Mouse (Mus musculus) kidney, embryonic 15.5 days (tissue): ENCODE measurements around the gene Abcb1b. TPM values are rescaled to one million over a fixed set of nuclear protein-coding genes. Genes with fewer than 3 reads are reported as not detected.
A peak's percentile ranks its signal among the peaks of the same experiment; 100 is the strongest.
"Not testable (repeated sequence)": the region's sequence is repeated elsewhere in the genome, so short reads cannot be mapped to it uniquely, and the experiment has no call there.

Experiments
- ATAC-seq: fragments of 200-750 bp; cut with Nextera tagmentation; replicated peaks from 2 replicates; pipeline ENCODE4 v1.8.0; 2017; ENCODE audit warnings: moderate TSS enrichment; ENCODE audit not compliant: low FRiP score
- H3K27ac ChIP-seq: fragments of 300-500 bp; sonication (generic); 2 replicates; pipeline ENCODE4 v1.5.1; 2015; ENCODE audit warnings: mild to moderate bottlenecking, inconsistent platforms
- H3K27me3 ChIP-seq: fragments of 300-500 bp; sonication (generic); 2 replicates; pipeline ENCODE4 v1.6.1; 2015; ENCODE audit warnings: inconsistent platforms
- H3K36me3 ChIP-seq: fragments of 300-500 bp; sonication (generic); 2 replicates; pipeline ENCODE4 v1.6.1; 2015; ENCODE audit warnings: inconsistent platforms
- H3K4me1 ChIP-seq: fragments of 300-500 bp; sonication (generic); 2 replicates; pipeline ENCODE4 v1.6.1; 2015; ENCODE audit warnings: inconsistent platforms
- H3K4me2 ChIP-seq: fragments of 300-500 bp; sonication (generic); 2 replicates; pipeline ENCODE4 v1.6.1; 2015; ENCODE audit warnings: moderate library complexity, mild to moderate bottlenecking, inconsistent platforms
- H3K4me3 ChIP-seq: fragments of 300-500 bp; sonication (generic); replicated peaks from 2 replicates; pipeline ENCODE4 v1.5.1; 2015; ENCODE audit warnings: mild to moderate bottlenecking, inconsistent platforms
- H3K9ac ChIP-seq: fragments of 300-500 bp; sonication (generic); 2 replicates; pipeline ENCODE4 v1.6.1; 2015; ENCODE audit warnings: mild to moderate bottlenecking, inconsistent platforms
- H3K9me3 ChIP-seq: fragments of 300-500 bp; sonication (generic); replicated peaks from 2 replicates; pipeline ENCODE4 v1.6.1; 2016; ENCODE audit warnings: inconsistent platforms
- WGBS: fragments of 180-500 bp; shearing (Covaris S2); methylation state at CpG from one replicate; pipeline ENCODE4 v1.1.7; 2015; ENCODE audit warnings: mixed read lengths; 5-methylcytosine and 5-hydroxymethylcytosine counted together
- polyA plus RNA-seq: library from polyadenylated mRNA; unstranded; fragments of >200 nt; fragmentation: Nextera tagmentation; extraction: Ambion mirVana; gene quantifications from 2 replicates; pipeline ENCODE4 v1.2.1, GENCODE M21; 2015

Abcb1b gene
- polyA plus RNA-seq, 1 experiment from 2014 or later: 3.4 TPM

DNA sequence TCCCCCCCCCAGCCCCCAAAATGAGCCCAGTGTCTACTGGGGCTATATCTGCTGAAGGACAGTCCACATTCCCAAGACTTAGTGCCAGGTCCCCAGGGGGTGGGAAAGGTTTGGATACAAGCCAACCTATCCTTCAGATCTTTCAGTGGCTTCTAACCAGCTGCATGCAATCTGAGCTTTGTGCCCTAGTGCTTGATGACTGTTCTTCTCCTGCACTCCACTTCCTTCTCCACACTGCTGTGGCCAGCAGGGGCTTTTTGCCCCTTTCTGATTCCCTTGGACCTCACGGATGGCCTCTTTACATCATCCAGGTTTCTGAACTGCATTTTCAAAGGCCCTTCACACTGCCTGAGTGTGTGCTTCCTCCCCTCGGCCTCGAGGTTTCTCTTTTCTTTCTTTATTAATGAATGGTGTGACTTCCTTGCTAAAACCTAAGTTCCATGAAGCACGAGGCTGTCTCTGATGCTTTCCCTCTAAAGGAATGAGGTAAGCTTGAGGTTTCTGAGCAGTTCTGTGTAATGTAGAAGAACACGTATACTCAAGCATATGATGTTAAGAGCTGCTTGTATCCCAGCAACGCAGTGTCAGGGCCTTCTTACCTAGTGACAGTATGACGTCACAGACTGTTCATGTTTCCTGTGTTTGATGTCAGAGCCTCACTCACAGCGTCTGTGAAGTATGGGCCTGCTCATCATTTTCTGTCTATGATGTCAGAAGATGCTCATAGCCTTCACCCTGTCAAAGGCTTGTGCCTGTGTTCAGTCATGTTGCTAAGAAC is 40.9 kb downstream of the Abcb1b start:
- 69% methylated on average over 8 of the region's 8 CpGs for WGBS
- H3K9me3 ChIP-seq: no peaks in the 10 kb centered on the region
- no peak overlapping the region for H3K4me2 ChIP-seq
- H3K4me1 ChIP-seq: 0 out of 2 replicates have a peak, but pooled peaks cover 4% of the 10 kb centered on the region
- H3K36me3 ChIP-seq: no peaks in the 10 kb centered on the region
- H3K4me3 ChIP-seq: no peak overlapping the region
- no peak overlapping the region for H3K9ac ChIP-seq
- no peak overlapping the region for H3K27ac ChIP-seq
- no peaks in the 10 kb centered on the region for H3K27me3 ChIP-seq
- no peak for ATAC-seq

DNA sequence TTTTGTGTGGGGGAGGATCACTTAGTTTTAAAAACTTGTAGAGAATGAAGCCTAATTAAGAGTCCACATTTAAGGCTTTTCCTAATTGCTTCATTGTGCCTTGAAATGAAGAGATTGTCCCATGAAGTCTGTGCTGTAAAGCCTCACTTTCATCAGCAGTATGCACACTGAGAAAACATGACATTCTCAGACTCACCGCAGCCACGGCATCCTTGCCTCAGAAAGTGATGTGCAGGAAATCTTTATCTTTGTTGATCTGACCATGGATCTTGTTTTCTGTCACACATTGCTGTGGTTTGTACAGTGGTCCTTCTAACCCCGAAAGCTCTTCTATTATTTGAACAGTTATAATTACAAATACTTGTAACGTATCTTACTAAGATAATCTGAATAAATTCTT is 41.7 kb downstream of the Abcb1b start:
- Histone ChIP-seq H3K4me3 (no peak overlapping the region), H3K9ac (no peak overlapping the region), H3K9me3 (no peaks in the 10 kb centered on the region), H3K4me1 (0 out of 2 replicates have a peak, but pooled peaks cover 4% of the 10 kb centered on the region), H3K4me2 (no peak overlapping the region), H3K36me3 (no peaks in the 10 kb centered on the region), H3K27ac (no peak overlapping the region), H3K27me3 (no peaks in the 10 kb centered on the region)
- 87% methylated on average over 4 of the region's 4 CpGs for WGBS
- ATAC-seq: no peak

GRCm38 (mm10) chr5:8840887-8841286 is 42.9 kb downstream of the Abcb1b start:
- Histone ChIP-seq H3K4me2 (no peak overlapping the region), H3K9ac (no peak overlapping the region), H3K27ac (no peak overlapping the region), H3K27me3 (no peaks in the 10 kb centered on the region), H3K4me3 (no peak overlapping the region), H3K9me3 (no peaks in the 10 kb centered on the region), H3K4me1 (0 out of 2 replicates have a peak, but pooled peaks cover 4% of the 10 kb centered on the region), H3K36me3 (no peaks in the 10 kb centered on the region)
- WGBS: 42% methylated on average over 5 of the region's 5 CpGs
- ATAC-seq: no peak

DNA sequence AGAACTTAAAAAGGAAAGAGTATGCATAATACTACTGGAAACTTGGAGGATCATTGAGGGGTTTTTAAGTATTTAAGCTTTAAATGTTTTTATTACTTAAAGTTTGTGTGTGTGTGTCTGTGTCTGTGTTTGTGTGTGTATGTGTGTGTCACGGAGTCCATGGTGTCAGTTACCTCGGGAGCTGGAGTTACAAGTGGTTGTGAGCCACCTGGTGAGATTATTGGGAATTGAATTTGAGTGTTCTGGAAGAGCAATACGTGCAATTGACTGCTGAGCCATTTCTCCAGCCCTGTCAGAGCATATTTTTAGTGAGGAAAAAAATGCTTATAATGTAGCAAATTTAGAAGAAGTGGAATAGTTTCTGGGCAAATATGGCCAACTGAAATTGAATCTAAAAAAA is 44.9 kb downstream of the Abcb1b start:
- Histone ChIP-seq H3K4me2 (no peak overlapping the region), H3K27ac (no peak overlapping the region), H3K36me3 (no peaks in the 10 kb centered on the region), H3K27me3 (no peaks in the 10 kb centered on the region), H3K4me1 (0 out of 2 replicates have a peak, but pooled peaks cover 4% of the 10 kb centered on the region), H3K9me3 (no peaks in the 10 kb centered on the region), H3K4me3 (no peak overlapping the region), H3K9ac (no peak overlapping the region)
- ATAC-seq: no peak
- WGBS: 40% methylated on average over 3 of the region's 3 CpGs

- H3K36me3 ChIP-seq, H3K27me3 ChIP-seq, H3K4me2 ChIP-seq, H3K9me3 ChIP-seq, H3K27ac ChIP-seq, H3K4me3 ChIP-seq, H3K4me1 ChIP-seq, H3K9ac ChIP-seq: not testable (repeated sequence)
- peak; percentile 43; the same call in 1 of the 2 replicates for ATAC-seq
- WGBS: 48% methylated on average over 8 of the region's 9 CpGs
These were observed 50.9 kb downstream of the Abcb1b start for GRCm38 (mm10) chr5:8848607-8849575.

DNA sequence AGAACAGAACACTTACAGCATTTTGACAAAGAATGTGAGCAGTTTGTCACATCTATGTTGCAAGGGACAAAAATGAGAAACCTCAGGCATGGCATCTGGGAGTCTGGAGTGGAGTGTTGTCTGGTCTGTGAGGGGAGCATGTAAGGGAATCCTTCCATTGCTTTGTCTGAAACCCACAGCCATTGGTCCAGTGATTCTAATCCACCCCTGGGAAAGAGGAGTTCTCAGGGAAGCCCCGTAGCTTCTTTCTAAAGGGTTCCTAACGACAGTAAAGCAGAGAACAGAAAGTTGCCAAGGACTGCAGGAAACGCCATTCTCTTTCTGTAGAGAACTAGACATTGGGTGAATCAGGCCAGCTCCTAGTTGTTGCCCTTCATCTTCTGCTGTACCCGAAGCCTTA is 52.9 kb downstream of the Abcb1b start:
- no peaks in the 10 kb centered on the region for H3K9me3 ChIP-seq
- no peak overlapping the region for H3K9ac ChIP-seq
- no peak overlapping the region for H3K4me3 ChIP-seq
- no peak overlapping the region for H3K4me2 ChIP-seq
- 70% methylated on average over 4 of the region's 4 CpGs for WGBS
- ATAC-seq: no peak
- no peaks in the 10 kb centered on the region for H3K4me1 ChIP-seq
- no peak overlapping the region for H3K27ac ChIP-seq
- no peaks in the 10 kb centered on the region for H3K36me3 ChIP-seq
- H3K27me3 ChIP-seq: no peaks in the 10 kb centered on the region

DNA sequence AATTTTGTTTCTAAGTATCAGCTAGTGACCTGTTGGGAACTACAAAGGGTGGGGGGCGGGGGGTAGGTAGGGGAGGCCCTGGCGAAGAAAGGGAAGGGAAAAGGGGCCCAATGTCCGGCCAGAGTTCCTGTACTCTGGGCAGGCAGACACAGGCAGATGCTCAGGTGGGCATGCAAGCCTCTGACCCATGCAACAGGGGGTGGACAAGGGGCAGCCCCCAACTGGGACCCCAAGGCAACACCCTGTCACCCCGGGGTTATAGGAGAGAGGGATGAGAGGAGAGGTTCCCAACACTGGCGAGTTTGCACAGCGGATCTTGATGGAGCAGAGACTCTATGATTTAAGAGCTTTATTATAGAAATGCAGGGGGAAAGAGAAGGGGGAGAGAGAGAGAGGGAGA is 59.3 kb downstream of the Abcb1b start:
- Histone ChIP-seq H3K4me2 (no peak overlapping the region), H3K9me3 (no peaks in the 10 kb centered on the region), H3K4me1 (no peaks in the 10 kb centered on the region), H3K36me3 (no peaks in the 10 kb centered on the region), H3K27me3 (no peaks in the 10 kb centered on the region), H3K27ac (no peak overlapping the region), H3K9ac (no peak overlapping the region), H3K4me3 (no peak overlapping the region)
- ATAC-seq: no peak
- WGBS: 72% methylated on average over 6 of the region's 6 CpGs

DNA sequence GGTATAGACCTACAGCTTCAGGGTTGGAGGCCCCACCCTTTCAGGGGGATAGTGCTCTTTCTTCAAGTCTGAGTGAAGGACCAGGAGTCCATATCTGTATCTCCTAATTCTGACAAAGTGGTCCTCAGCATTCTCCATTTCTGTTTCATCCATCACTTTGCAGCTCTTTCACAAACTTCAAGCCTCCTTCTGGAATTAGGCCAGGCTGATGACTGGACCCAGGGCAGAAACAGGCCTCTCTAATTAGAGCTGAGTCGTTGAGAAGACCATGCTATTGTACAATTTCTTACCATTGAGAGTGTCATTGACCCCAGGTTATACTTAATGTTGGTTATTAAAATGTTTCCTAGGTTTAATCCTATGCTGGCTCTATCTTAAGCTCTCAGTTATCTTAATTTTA is 63.9 kb downstream of the Abcb1b start:
- no peak overlapping the region for H3K9ac ChIP-seq
- no peak overlapping the region for H3K4me3 ChIP-seq
- 70% methylated on average over 1 of the region's 1 CpGs for WGBS
- no peak overlapping the region for H3K27ac ChIP-seq
- ATAC-seq: no peak
- H3K4me1 ChIP-seq: no peaks in the 10 kb centered on the region
- no peaks in the 10 kb centered on the region for H3K36me3 ChIP-seq
- no peaks in the 10 kb centered on the region for H3K27me3 ChIP-seq
- no peaks in the 10 kb centered on the region for H3K9me3 ChIP-seq
- H3K4me2 ChIP-seq: no peak overlapping the region

DNA sequence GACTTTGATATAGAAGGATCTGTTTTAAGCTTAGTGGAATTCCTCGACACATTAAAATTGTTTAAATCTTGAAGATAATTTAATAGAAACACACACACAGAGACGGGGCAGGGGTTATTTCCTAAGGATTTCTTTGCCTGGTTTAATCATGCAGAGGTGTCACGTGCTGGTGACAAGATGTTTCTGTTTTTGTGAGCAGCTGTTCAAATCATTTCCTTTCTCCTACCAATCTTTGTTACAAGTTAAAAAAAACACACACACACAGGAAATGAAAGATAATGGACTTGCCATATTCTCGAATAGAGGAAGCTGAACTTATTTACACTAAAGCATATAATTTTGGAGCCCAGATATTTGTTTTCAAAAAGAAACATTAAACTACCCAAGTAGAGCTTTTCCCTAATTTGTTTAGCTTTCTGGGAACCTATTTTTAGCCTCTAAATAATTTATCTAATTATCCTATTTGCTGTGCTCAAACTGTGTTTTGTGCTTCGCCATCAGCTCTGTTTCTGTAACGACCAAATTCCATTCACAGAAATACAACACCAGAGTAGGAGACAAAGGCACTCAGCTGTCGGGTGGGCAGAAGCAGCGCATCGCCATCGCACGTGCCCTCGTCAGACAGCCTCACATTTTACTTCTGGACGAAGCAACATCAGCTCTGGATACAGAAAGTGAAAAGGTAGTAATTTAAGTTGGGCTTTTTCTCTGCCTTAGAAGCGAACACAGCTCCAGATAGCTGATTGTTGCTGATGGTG is 65.8 kb downstream of the Abcb1b start:
- no peak overlapping the region for H3K9ac ChIP-seq
- no peaks in the 10 kb centered on the region for H3K27me3 ChIP-seq
- ATAC-seq: no peak

GRCm38 (mm10) chr5:8865630-8866029 is 67.7 kb downstream of the Abcb1b start:
- H3K27me3 ChIP-seq, H3K4me1 ChIP-seq, H3K36me3 ChIP-seq, H3K9me3 ChIP-seq, H3K9ac ChIP-seq, ATAC-seq, H3K4me2 ChIP-seq, H3K4me3 ChIP-seq, H3K27ac ChIP-seq: not testable (repeated sequence)
- WGBS: 92% methylated on average over 11 of the region's 11 CpGs

More for the DNA sequence above, 65.8 kb downstream of the Abcb1b start:
- 53% methylated on average over 14 of the region's 14 CpGs for WGBS
- no peak overlapping the region for H3K4me2 ChIP-seq
- no peak overlapping the region for H3K4me3 ChIP-seq
- no peaks in the 10 kb centered on the region for H3K9me3 ChIP-seq
- H3K36me3 ChIP-seq: no peaks in the 10 kb centered on the region
- no peak overlapping the region for H3K27ac ChIP-seq
- no peaks in the 10 kb centered on the region for H3K4me1 ChIP-seq

- Histone ChIP-seq H3K27me3 (no peaks in the 10 kb centered on the region), H3K4me3 (no peak overlapping the region), H3K4me2 (no peak overlapping the region), H3K27ac (no peak overlapping the region), H3K9me3 (no peaks in the 10 kb centered on the region), H3K9ac (no peak overlapping the region), H3K4me1 (no peaks in the 10 kb centered on the region), H3K36me3 (no peaks in the 10 kb centered on the region)
- 78% methylated on average over 5 of the region's 5 CpGs for WGBS
- no peak for ATAC-seq
These were observed 68.4 kb downstream of the Abcb1b start for GRCm38 (mm10) chr5:8866366-8866765.

DNA sequence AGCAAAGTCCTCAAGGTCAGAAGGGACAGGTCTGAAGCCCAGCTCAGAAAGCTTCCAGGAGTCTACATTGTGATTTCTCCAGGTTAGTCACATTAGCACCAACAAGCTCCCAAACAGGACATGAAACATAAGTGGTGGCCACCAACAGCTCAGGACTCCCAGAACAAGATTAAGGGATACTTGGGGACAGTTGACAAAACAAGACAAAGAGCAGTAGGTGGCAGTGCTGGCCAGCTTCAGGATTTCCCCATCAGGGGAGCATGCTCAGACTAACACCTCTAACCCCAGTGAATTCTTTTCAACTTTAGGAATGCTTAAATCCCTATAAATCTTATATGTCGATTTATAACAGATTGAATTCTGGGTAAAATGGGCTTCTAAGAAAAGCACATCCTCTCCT is 70.1 kb downstream of the Abcb1b start:
- H3K9me3 ChIP-seq: no peaks in the 10 kb centered on the region
- no peaks in the 10 kb centered on the region for H3K36me3 ChIP-seq
- H3K27me3 ChIP-seq: no peaks in the 10 kb centered on the region
- no peak overlapping the region for H3K9ac ChIP-seq
- H3K4me2 ChIP-seq: no peak overlapping the region
- H3K4me1 ChIP-seq: no peaks in the 10 kb centered on the region
- no peak for ATAC-seq
- WGBS: 8% methylated on average over 1 of the region's 1 CpGs
- no peak overlapping the region for H3K27ac ChIP-seq
- H3K4me3 ChIP-seq: no peak overlapping the region
